8 mouse cellular contexts compared by ENCODE assay signal in genomic region chr19:58903899-58904327, GRCm38 (mm10). TPM values are rescaled to one million over a fixed set of nuclear protein-coding genes. Genes with fewer than 3 reads are reported as not detected.
DNase-seq lines count a peak whose midpoint lies in the region; ATAC-seq and TF ChIP-seq lines count a peak whose summit lies in the region.

No protein-coding gene starts in this region.

- no peak for TF ChIP-seq POLR2A in myocyte (IDR thresholded peaks at IDR 0.05; ENCODE audit: insufficient read length, low read depth)

- no peak for ATAC-seq in embryonic facial prominence, embryonic 13.5 days (ENCODE audit: insufficient number of reproducible peaks, insufficient read depth, low FRiP score, low TSS enrichment, low read depth)
- ATAC-seq in limb, embryonic 15.5 days (ENCODE audit: insufficient number of reproducible peaks, low FRiP score, low TSS enrichment, low read depth): peak; percentile 24; the same call in 1 of the 2 replicates

- WGBS in embryonic facial prominence, embryonic 13.5 days: under 1% methylated on average over 11 of the region's 11 CpGs
- 3% methylated on average over 11 of the region's 11 CpGs for WGBS in limb, embryonic 15.5 days

- H3K4me2 ChIP-seq in embryonic facial prominence, embryonic 13.5 days: peak overlapping the region; percentile 59
- peak overlapping the region; percentile 43 for H3K4me2 ChIP-seq in limb, embryonic 15.5 days
- peak overlapping the region; percentile 87 for H3K4me2 ChIP-seq in myocyte (ENCODE audit: low read depth)

- no peaks in the 10 kb centered on the region for H3K36me3 ChIP-seq in embryonic facial prominence, embryonic 13.5 days
- H3K36me3 ChIP-seq in limb, embryonic 15.5 days: no peaks in the 10 kb centered on the region
- no peaks in the 10 kb centered on the region for H3K36me3 ChIP-seq in myocyte (ENCODE audit: control insufficient read depth, insufficient read depth)

- no peaks in the 10 kb centered on the region for H3K9me3 ChIP-seq in embryonic facial prominence, embryonic 13.5 days
- H3K9me3 ChIP-seq in limb, embryonic 15.5 days: no peaks in the 10 kb centered on the region

- peak; percentile 91 for DNase-seq in 3T3-L1 (ENCODE audit: low read depth, low spot score)
- DNase-seq in adrenal gland, postnatal 4 days (ENCODE audit: low spot score in 2 of 2): peak; percentile 70 to 71
- DNase-seq in heart, adult 9 months (ENCODE audit: low spot score in 2 of 2): peak; percentile 83 to 84
- DNase-seq in kidney, adult 9 months: peak; percentile 83
- peak; percentile 57 to 90 for DNase-seq in spleen, postnatal 4 days (ENCODE audit: low spot score in 2 of 2)

- 0 out of 2 replicates have a peak overlapping the region, but pooled peaks have one; percentile 46 for H3K9ac ChIP-seq in embryonic facial prominence, embryonic 13.5 days
- no peak overlapping the region for H3K9ac ChIP-seq in limb, embryonic 15.5 days

- peak overlapping the region; percentile 34 for H3K4me3 ChIP-seq in embryonic facial prominence, embryonic 13.5 days
- H3K4me3 ChIP-seq in limb, embryonic 15.5 days: peak overlapping the region; percentile 32
- no peak overlapping the region for H3K4me3 ChIP-seq in myocyte

- H3K27me3 ChIP-seq in embryonic facial prominence, embryonic 13.5 days: peaks cover 18% of the 10 kb centered on the region
- H3K27me3 ChIP-seq in limb, embryonic 15.5 days: peaks cover 9% of the 10 kb centered on the region; the same call in 1 of the 2 replicates
- H3K27me3 ChIP-seq in myocyte (ENCODE audit: control insufficient read depth, insufficient read depth, insufficient read length): no peaks in the 10 kb centered on the region

- H3K27ac ChIP-seq in embryonic facial prominence, embryonic 13.5 days: no peak overlapping the region
- H3K27ac ChIP-seq in limb, embryonic 15.5 days: no peak overlapping the region

- H3K4me1 ChIP-seq in embryonic facial prominence, embryonic 13.5 days: 0 out of 2 replicates have a peak, but pooled peaks cover 4% of the 10 kb centered on the region
- H3K4me1 ChIP-seq in limb, embryonic 15.5 days: no peaks in the 10 kb centered on the region

- no peaks in the 10 kb centered on the region for H3K79me2 ChIP-seq in myocyte (ENCODE audit: control insufficient read depth, insufficient read depth)

- H3ac ChIP-seq in myocyte (ENCODE audit: control insufficient read depth, insufficient read length): no peak overlapping the region

TF ChIP-seq in myocyte, 11 proteins besides CTCF, POLR2A, EP300 and RAD21:
- TF ChIP-seq MYOG (IDR thresholded peaks at IDR 0.05; ENCODE audit: control insufficient read depth in 1 of 3, insufficient read depth in 1 of 3, insufficient read length in 2 of 3, low read depth in 2 of 3) (no peak), SRF (IDR thresholded peaks at IDR 0.05; ENCODE audit: control insufficient read depth, insufficient read length, low read depth) (peak; percentile 32), USF1 (IDR thresholded peaks at IDR 0.05; ENCODE audit: low read depth) (no peak), E2F4 (IDR thresholded peaks at IDR 0.05; ENCODE audit: insufficient read depth) (no peak), MYOD1 (IDR thresholded peaks at IDR 0.05; ENCODE audit: control insufficient read depth in 1 of 3, insufficient read length in 2 of 3, low read depth in 2 of 3) (peak in 1 of 3 experiments; percentile 28), TCF12 (IDR thresholded peaks at IDR 0.05; ENCODE audit: insufficient read depth, poor library complexity, severe bottlenecking) (no peak)

RNA-seq across cellular contexts. Expression of gene Eno4, which starts 39.3 kb away (rescaled TPM):
- under 1 TPM; 0.31 to 0.45 TPM for total RNA-seq in adrenal gland, postnatal 4 days (2021)
- polyA plus RNA-seq in embryonic facial prominence, embryonic 13.5 days (2015; fragmentation: Nextera tagmentation; extraction: Ambion mirVana): 0.24 and 0.26 TPM in 2 replicates
- polyA plus RNA-seq in limb, embryonic 15.5 days (2015; fragmentation: Nextera tagmentation; extraction: Ambion mirVana): 0.16 and 0.32 TPM in 2 replicates
- 0.13 TPM for polyA plus RNA-seq in myocyte (2012; fragmentation: generic; extraction: Trizol)

RNA-seq across cellular contexts. Expression of gene Hspa12a, which starts 39.5 kb away (rescaled TPM):
- total RNA-seq in adrenal gland, postnatal 4 days (2021): 10 to 100 TPM; 76.5 to 78.5 TPM
- 3.8 and 4.7 TPM in 2 replicates for polyA plus RNA-seq in embryonic facial prominence, embryonic 13.5 days (2015; fragmentation: Nextera tagmentation; extraction: Ambion mirVana)
- 3.4 and 3.5 TPM in 2 replicates for polyA plus RNA-seq in limb, embryonic 15.5 days (2015; fragmentation: Nextera tagmentation; extraction: Ambion mirVana)
- polyA plus RNA-seq in myocyte (2012; fragmentation: generic; extraction: Trizol): 6.6 TPM
